Mouse (Mus musculus) mouse embryonic stem cell (cell line): ENCODE measurements around the gene Pds5b.
"Not testable (repeated sequence)": the region's sequence is repeated elsewhere in the genome, so short reads cannot be mapped to it uniquely, and the experiment has no call there.

Experiments
- in situ Hi-C, 2 experiments: fragments of 300-500 bp; cut with MboI; formaldehyde crosslinking; loops; 1 replicate in 1 of 2; 3 replicates in 1 of 2; pipeline ENCODE4 v1.14.3; 2019 to 2020; ENCODE audit warnings: low sequenced_read_pairs in 2 of 2, low pct_unique_long_range_greater_than_20kb in 1 of 2, mixed read lengths in 1 of 2; ENCODE audit not compliant: unreplicated experiment in 1 of 2

The Pds5b gene

DNA sequence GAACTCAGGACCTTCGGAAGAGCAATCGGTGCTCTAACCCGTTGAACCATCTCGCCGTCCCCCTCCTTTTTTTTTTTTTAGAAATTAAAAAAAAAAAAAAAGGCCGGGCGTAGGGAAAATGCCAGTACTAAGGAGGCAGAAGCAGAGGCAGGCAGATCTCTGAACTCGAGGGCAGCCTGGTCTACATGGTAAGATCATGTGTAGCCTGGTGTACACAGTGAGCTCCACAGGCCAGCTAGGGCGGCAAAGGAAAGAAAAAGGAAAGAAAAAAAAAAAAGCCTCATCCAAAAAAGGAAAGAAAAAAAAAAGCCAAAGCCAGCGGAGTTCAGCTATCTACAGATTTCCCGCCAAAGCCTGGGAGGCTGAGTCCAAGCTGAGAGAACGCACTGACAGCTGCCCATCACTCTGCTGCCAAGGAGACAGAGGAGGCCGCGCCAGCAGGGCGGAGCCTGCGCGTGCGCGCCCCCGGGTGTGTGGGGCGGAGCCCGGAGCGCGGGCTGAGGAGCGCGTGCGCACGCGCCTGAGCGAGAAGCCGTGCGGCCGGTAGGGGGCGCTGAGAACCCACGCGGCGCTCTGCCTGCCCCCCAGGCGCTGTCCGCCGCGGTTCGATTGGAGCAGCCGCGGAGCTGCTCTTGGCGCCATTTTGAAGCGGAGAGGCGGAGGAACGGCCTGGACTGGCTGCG is at the start of gene Pds5b:
Gene Pds5b, plus strand, starts transcription at position 587 of the 683 bp plus-strand sequence.
- in situ Hi-C loops: no loop called here

- in situ Hi-C loops: no loop called here
These were observed 48.0 kb upstream of the Pds5b start for GRCm38 (mm10) chr5:150625528-150625927.

DNA sequence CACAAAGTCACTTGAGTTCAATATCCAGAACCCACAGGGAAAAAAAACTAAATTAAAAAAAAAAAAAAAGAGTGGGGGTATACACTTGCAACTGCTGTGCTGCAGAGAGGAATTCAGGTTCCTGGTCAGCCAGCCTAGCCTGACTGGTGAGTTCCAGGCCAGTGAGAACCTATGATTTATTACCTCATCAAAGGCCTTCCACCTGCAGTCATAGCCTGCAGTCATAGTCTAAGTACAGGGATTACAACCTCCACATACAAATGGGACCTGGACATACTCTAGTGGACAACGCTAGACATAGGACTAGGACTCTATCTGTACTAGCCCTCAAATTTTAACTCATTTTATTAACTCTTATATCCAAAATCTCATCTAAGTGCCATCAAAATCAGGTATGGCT is 44.3 kb upstream of the Pds5b start:
- in situ Hi-C loops: no loop called here

- in situ Hi-C loops: no loop called here
These were observed 43.8 kb upstream of the Pds5b start for GRCm38 (mm10) chr5:150629692-150630091.

DNA sequence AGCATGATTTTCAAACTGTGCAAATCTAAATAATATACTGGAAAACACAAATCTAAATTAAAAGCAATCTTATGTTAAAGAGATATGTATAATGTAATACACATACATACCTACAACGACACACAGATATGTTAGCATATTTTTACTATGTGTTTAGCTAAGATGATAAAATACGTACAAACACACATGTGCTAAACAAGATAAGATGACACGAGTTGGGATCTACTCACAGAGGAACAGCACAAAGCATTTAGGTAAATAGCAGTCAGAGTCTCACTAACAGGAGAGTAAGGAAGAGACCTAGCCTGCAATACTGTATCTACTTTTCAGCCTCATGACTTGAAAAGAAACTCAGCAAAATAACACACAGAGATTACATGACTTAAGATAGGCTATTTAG is 32.1 kb upstream of the Pds5b start:
- in situ Hi-C loops: no loop called here

- in situ Hi-C loops: not testable (repeated sequence)
These were observed 30.1 kb upstream of the Pds5b start for GRCm38 (mm10) chr5:150643390-150643789.

GRCm38 (mm10) chr5:150644926-150645325 is 28.6 kb upstream of the Pds5b start:
- in situ Hi-C loops: no loop called here

DNA sequence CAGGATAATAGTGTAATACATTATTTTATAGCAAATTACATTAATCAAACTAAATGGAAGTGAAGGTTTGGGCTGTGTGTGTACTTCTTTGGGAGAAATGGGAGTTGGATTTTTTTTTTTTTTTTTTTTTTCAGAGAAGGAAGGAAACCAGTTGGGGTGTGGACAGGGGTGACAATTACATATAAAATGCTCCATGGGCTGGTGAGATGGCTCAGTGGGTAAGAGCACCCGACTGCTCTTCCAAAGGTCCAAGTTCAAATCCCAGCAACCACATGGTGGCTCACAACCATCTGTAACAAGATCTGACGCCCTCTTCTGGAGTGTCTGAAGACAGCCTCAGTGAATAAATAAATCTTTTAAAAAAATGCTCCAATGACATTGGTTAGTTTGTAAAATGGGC is 21.0 kb upstream of the Pds5b start:
- in situ Hi-C loops: no loop called here

DNA sequence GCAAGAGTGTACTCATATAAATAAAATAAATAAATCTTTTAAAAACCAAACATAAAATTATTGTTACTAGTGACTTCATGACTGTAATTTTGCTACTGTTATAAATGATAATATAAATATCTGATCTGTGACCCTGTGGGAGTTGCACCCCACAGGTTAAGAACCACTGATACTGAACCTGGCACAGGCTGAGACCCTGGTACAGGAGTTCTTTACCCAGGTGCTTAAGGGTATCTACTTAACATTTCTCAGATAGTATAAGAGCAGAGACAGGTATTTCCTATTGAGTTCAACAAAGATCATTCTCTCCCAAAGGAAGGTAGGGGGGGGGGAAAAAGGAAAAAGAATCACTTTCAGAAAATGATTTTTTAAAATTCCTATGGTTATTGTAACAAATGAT is 19.0 kb upstream of the Pds5b start:
- in situ Hi-C loops: no loop called here

DNA sequence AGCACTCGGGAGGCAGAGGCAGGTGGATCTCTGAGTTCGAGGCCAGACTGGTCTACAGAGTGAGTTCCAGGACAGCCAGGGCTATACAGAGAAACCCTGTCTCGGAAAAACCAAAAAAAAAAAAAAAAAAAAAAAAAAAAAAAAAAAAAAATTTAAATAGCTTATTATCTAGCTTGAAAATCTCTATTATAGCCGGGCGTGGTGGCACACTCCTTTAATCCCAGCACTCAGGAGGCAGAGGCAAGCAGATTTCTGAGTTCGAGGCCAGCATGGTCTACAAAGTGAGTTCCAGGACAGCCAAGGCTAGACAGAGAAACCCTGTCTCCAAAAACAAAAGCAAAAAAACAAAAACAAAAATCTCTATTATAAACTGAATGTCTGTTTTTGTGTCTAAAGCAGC is 14.1 kb upstream of the Pds5b start:
- in situ Hi-C loops: not testable (repeated sequence)

DNA sequence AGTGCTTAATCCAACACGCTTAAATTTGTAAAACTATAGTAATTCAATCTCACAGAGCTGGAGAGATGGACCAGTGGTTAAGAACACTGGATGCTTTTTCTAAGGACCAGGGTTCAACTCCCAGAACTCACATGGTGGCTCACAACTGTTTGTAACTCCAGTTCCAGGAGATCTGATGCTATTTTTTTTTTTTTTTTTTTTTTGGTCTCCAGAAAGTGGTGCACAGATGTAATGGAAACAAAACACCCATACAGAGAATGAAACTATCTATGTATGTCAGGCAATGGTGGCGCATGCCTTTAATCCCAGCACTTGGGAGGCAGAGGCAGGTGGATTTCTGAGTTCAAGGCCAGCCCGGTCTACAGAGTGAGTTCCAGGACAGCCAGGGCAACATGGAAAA is 13.2 kb upstream of the Pds5b start:
- in situ Hi-C loops: not testable (repeated sequence)

GRCm38 (mm10) chr5:150663926-150664325 is 9.6 kb upstream of the Pds5b start:
- in situ Hi-C loops: not testable (repeated sequence)

GRCm38 (mm10) chr5:150664794-150665131 is 8.8 kb upstream of the Pds5b start:
- in situ Hi-C loops: no loop called here

DNA sequence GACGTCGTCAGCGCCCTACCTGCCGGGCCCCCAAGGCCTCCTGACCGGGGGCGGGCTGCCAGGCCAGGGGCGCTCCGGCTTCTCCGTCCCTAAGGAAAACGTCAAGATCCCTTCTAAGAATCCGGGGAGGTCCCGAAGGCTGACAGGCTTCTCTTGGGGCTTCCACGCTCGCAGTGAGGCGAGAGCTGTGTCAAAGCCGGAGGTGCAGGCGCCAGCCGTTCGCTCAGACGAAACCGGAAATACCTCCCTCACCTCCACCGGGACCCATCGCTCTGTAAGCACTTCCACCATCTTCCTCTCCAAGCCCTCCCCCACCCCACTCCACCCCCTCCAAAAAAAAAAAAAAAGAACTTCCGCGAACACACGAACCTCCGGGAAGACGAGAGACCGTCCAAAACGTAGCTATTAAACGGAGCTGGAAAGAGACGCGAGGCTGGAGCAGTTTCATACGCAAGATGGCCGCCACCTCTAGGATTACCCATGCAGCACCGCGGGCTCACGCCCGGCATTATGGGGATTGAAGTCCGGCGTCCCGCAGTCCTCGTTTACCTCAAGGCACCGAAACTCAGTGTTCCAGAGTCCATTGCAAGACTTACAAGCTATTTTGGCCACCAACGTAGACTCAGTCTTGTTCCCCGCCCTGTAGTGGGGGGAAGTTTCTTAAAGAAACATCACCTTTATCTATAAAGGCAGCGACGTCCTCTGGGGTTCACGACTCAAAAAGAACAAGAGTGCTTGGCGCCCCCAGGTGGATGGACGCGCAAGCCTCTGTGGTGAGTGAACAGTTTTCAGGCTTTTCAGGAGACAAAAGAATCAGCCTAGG is 8.2 kb upstream of the Pds5b start:
- in situ Hi-C loops: no loop called here

- in situ Hi-C loops: not testable (repeated sequence)
These were observed 7.3 kb upstream of the Pds5b start, which contains the start of gene N4bp2l2 for GRCm38 (mm10) chr5:150666133-150666739. TSS of gene N4bp2l2 (minus strand) at chr5:150666183.

- in situ Hi-C loops: no loop called here
These were observed 4.8 kb upstream of the Pds5b start for GRCm38 (mm10) chr5:150668731-150669130.

GRCm38 (mm10) chr5:150672343-150672742 is 1.2 kb upstream of the Pds5b start:
- in situ Hi-C loops: no loop called here

- in situ Hi-C loops: no loop called here
These were observed 512 bp downstream of the Pds5b start for GRCm38 (mm10) chr5:150673880-150674621.

GRCm38 (mm10) chr5:150674866-150675265 is 1.3 kb downstream of the Pds5b start:
- in situ Hi-C loops: no loop called here
